Mouse (Mus musculus) heart, embryonic 16.5 days (tissue): ENCODE data around the gene St3gal4. TPM values are rescaled to one million over a fixed set of nuclear protein-coding genes. Genes with fewer than 3 reads are reported as not detected.

Experiments used
- polyA plus RNA-seq: library from polyadenylated mRNA; unstranded; fragments of >200 nt; fragmentation: Nextera tagmentation; extraction: Ambion mirVana; gene quantifications from 2 replicates; pipeline ENCODE4 v1.2.1, GENCODE M21; 2015

Gene St3gal4
- polyA plus RNA-seq, 1 experiment from 2014 or later, result 25.8 TPM

Other genes with a start within 250 kb of the St3gal4 start
- gene Dcps, start 56.8 kb upstream of the St3gal4 start, polyA plus RNA-seq, result 60.2 and 62.5 TPM in 2 replicates
- gene Srpr, start 80.9 kb upstream of the St3gal4 start, polyA plus RNA-seq, result 87.9 and 90.7 TPM in 2 replicates
- 8.4 and 9.0 TPM in 2 replicates for gene Tirap, start 81.0 kb upstream of the St3gal4 start, polyA plus RNA-seq
- gene Foxred1, start 91.8 kb upstream of the St3gal4 start, polyA plus RNA-seq, result 77.2 and 82.5 TPM in 2 replicates
- 25.0 and 26.9 TPM in 2 replicates for gene Fam118b, start 148.5 kb upstream of the St3gal4 start, polyA plus RNA-seq
- gene Rpusd4, start 148.6 kb upstream of the St3gal4 start, polyA plus RNA-seq, result 21.5 and 21.7 TPM in 2 replicates